ENCODE assay signal across 8 mouse cellular contexts in the genomic region with DNA sequence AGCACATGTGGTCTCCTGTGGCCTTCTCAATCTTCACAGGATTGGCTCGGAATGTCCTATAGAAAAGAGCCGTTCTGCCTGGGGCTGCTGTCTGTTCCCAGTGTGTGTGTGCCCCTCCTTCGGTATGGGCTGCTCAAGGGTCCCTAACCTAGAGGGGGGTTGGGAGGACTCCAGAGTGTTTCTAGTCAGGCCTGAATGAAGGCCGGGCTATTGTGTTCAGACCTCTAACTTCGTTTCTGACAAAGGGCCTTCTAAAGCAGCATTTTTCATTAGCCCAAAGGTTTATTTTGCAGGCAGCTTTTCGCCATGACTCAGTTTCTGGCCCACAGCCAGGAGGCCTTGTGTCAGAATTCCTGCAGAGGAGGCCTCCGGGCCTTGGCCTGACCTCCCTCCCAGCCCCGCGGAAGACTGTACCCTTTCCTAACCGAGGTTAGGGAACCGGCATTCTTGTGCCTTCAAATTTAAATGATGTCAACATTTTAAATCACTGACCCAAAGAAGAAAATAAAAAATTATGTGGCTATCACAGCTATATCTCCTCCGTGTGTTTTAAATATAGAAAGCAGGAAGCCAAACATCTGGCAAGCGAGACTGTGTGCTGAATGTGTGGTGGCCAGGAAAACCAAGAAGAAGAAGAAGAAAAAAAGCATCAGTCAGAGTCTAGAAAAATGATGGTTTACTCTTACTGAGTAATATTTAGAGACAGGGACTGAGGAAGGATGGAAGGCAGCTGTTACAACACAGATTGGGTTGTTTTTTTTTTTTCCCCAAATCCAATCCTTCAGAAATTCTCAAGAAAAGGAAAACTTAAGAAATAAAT. TPM values are rescaled to one million over a fixed set of nuclear protein-coding genes. Genes with fewer than 3 reads are reported as not detected.
A peak's percentile ranks its signal among the peaks of the same experiment; 100 is the strongest.
DNase-seq lines count a peak whose midpoint lies in the region; ATAC-seq and TF ChIP-seq lines count a peak whose summit lies in the region.
"Had no signal": no experiment of that assay in that cellular context is flagged by ENCODE, and none has a peak within 500 bp of the region (broad histone marks: within the 10 kb centered on the region; RNA-seq: fewer than 3 reads in every experiment).

No protein-coding gene starts in this region.

- H3K27ac ChIP-seq in forebrain, embryonic 11.5 days (ENCODE audit: low read depth, low read length): peak overlapping the region; percentile 67
- peak overlapping the region; percentile 92 for H3K27ac ChIP-seq in heart, embryonic 15.5 days
- peak overlapping the region; percentile 48 for H3K27ac ChIP-seq in liver, adult 2 months (replicated peaks; ENCODE audit: insufficient read depth, low read depth, low read length)
- peak overlapping the region; percentile 65 for H3K27ac ChIP-seq in neural tube, embryonic 11.5 days (ENCODE audit: low read depth, low read length)

- peak; percentile 7 for DNase-seq in c-Kit-positive CD71-negative TER-119-negative erythroid progenitor cells, embryonic 14.5 days (ENCODE audit: low read depth)
- DNase-seq in forebrain, embryonic 11.5 days (ENCODE audit: low spot score): peak; percentile 86
- peak; percentile 95 for DNase-seq in kidney, postnatal 14 days
- DNase-seq in liver, adult 2 months (ENCODE audit: extremely low read depth, low read depth, low spot score): peak; percentile 70
- DNase-seq in neural tube, embryonic 11.5 days (ENCODE audit: low spot score): peak; percentile 81
- DNase-seq in urinary bladder, adult 2 months (ENCODE audit: low spot score): peak; percentile 78

- no peaks in the 10 kb centered on the region for H3K27me3 ChIP-seq in forebrain, embryonic 11.5 days (ENCODE audit: control insufficient read depth, insufficient read depth, low read length)
- H3K27me3 ChIP-seq in heart, embryonic 15.5 days: no peaks in the 10 kb centered on the region
- H3K27me3 ChIP-seq in liver, adult 2 months (ENCODE audit: control insufficient read depth, insufficient read depth, low read length): no peaks in the 10 kb centered on the region
- no peaks in the 10 kb centered on the region for H3K27me3 ChIP-seq in neural tube, embryonic 11.5 days (ENCODE audit: control insufficient read depth, insufficient read depth, low read length)
- H3K27me3 ChIP-seq: megakaryocyte, embryonic 14.5 days had no signal

- H3K4me3 ChIP-seq in forebrain, embryonic 11.5 days (ENCODE audit: low read depth, low read length): no peak overlapping the region
- H3K4me3 ChIP-seq in heart, embryonic 15.5 days: no peak overlapping the region
- H3K4me3 ChIP-seq in liver, adult 2 months (ENCODE audit: insufficient read depth, low read depth, low read length): no peak overlapping the region
- no peak overlapping the region for H3K4me3 ChIP-seq in neural tube, embryonic 11.5 days (ENCODE audit: low read depth, low read length)
- H3K4me3 ChIP-seq: megakaryocyte, embryonic 14.5 days had no signal

- no peak for TF ChIP-seq CTCF in liver, adult 2 months (IDR thresholded peaks at IDR 0.05; ENCODE audit: low read depth, low read length)

- no peaks in the 10 kb centered on the region for H3K9me3 ChIP-seq in forebrain, embryonic 11.5 days (ENCODE audit: control insufficient read depth, low read length)
- no peaks in the 10 kb centered on the region for H3K9me3 ChIP-seq in heart, embryonic 15.5 days (replicated peaks)
- H3K9me3 ChIP-seq in neural tube, embryonic 11.5 days (ENCODE audit: control insufficient read depth, low read length): no peaks in the 10 kb centered on the region

- peaks cover 2% of the 10 kb centered on the region; the same call in 1 of the 2 replicates for H3K4me1 ChIP-seq in forebrain, embryonic 11.5 days (replicated peaks; ENCODE audit: control insufficient read depth, insufficient read depth, low read length)
- peaks cover 18% of the 10 kb centered on the region for H3K4me1 ChIP-seq in heart, embryonic 15.5 days (replicated peaks)
- peaks cover 6% of the 10 kb centered on the region for H3K4me1 ChIP-seq in liver, adult 2 months (ENCODE audit: control insufficient read depth, insufficient read depth, low read length)
- H3K4me1 ChIP-seq in neural tube, embryonic 11.5 days (ENCODE audit: control insufficient read depth, insufficient read depth, low read length): no peaks in the 10 kb centered on the region

- 29% methylated on average over 13 of the region's 13 CpGs for WGBS in forebrain, embryonic 11.5 days
- 14% methylated on average over 13 of the region's 13 CpGs for WGBS in heart, embryonic 15.5 days
- WGBS in liver, adult 2 months: 27% methylated on average over 13 of the region's 13 CpGs
- WGBS in neural tube, embryonic 11.5 days: 45% methylated on average over 13 of the region's 13 CpGs

- H3K4me2 ChIP-seq in forebrain, embryonic 11.5 days (ENCODE audit: low read depth, low read length, severe bottlenecking): no peak overlapping the region
- H3K4me2 ChIP-seq in heart, embryonic 15.5 days: peak overlapping the region; percentile 33
- no peak overlapping the region for H3K4me2 ChIP-seq in neural tube, embryonic 11.5 days (ENCODE audit: low read depth)

- H3K79me2 ChIP-seq in liver, adult 2 months (ENCODE audit: control insufficient read depth, insufficient read depth, low read length): no peaks in the 10 kb centered on the region

- TF ChIP-seq POLR2A in liver, adult 2 months (IDR thresholded peaks at IDR 0.05; ENCODE audit: extremely low read depth, insufficient read depth, low read length): no peak

- peak; percentile 94 for ATAC-seq in forebrain, embryonic 11.5 days (replicated peaks; ENCODE audit: low FRiP score)
- ATAC-seq in heart, embryonic 15.5 days (replicated peaks; ENCODE audit: insufficient number of reproducible peaks, insufficient read depth, low FRiP score, low read depth): peak; percentile 65
- ATAC-seq in neural tube, embryonic 11.5 days (ENCODE audit: insufficient read depth, low FRiP score, low TSS enrichment): peak; percentile 67; the same call in 1 of the 2 replicates

- no peaks in the 10 kb centered on the region for H3K36me3 ChIP-seq in forebrain, embryonic 11.5 days (ENCODE audit: control insufficient read depth, insufficient read depth, low read length)
- H3K36me3 ChIP-seq in heart, embryonic 15.5 days: no peaks in the 10 kb centered on the region
- H3K36me3 ChIP-seq in liver, adult 2 months (ENCODE audit: control insufficient read depth, insufficient read depth, low read length): no peaks in the 10 kb centered on the region
- H3K36me3 ChIP-seq in neural tube, embryonic 11.5 days (ENCODE audit: control insufficient read depth, insufficient read depth, low read length): no peaks in the 10 kb centered on the region

- H3K9ac ChIP-seq in forebrain, embryonic 11.5 days (ENCODE audit: low read length): peak overlapping the region; percentile 30; the same call in 1 of the 2 replicates
- H3K9ac ChIP-seq in heart, embryonic 15.5 days: peak overlapping the region; percentile 12
- H3K9ac ChIP-seq in liver, adult 2 months (ENCODE audit: low read depth, low read length): peak overlapping the region; percentile 16; the same call in 1 of the 2 replicates
- 0 out of 2 replicates have a peak overlapping the region, but pooled peaks have one; percentile 15 for H3K9ac ChIP-seq in neural tube, embryonic 11.5 days (ENCODE audit: low read length)

RNA-seq across cellular contexts. Expression of a gene that starts 53.0 kb away (rescaled TPM):
- polyA plus RNA-seq in forebrain, embryonic 11.5 days (2014; fragmentation: Nextera tagmentation; extraction: Ambion mirVana): 1.6 and 2.3 TPM in 2 replicates
- polyA plus RNA-seq in heart, embryonic 15.5 days (2015; fragmentation: Nextera tagmentation; extraction: Ambion mirVana): 0.49 and 0.61 TPM in 2 replicates
- not detected in 2 replicates for total RNA-seq in liver, adult 2 months (2014; rRNA removed)
- polyA plus RNA-seq in liver, adult 2 months (2012; rRNA removed): not detected in 2 replicates
- polyA plus RNA-seq in neural tube, embryonic 11.5 days (2014; fragmentation: Nextera tagmentation; extraction: Ambion mirVana): 2.0 and 3.1 TPM in 2 replicates
- polyA plus RNA-seq in urinary bladder, adult 2 months (2012; rRNA removed): 0.22 and 0.25 TPM in 2 replicates

RNA-seq across cellular contexts. Expression of a gene that starts 53.1 kb away (rescaled TPM):
- 8.0 and 8.9 TPM in 2 replicates for polyA plus RNA-seq in forebrain, embryonic 11.5 days (2014; fragmentation: Nextera tagmentation; extraction: Ambion mirVana)
- 2.1 and 2.4 TPM in 2 replicates for polyA plus RNA-seq in heart, embryonic 15.5 days (2015; fragmentation: Nextera tagmentation; extraction: Ambion mirVana)
- 5.8 and 7.6 TPM in 2 replicates for total RNA-seq in liver, adult 2 months (2014; rRNA removed)
- 3.0 and 3.1 TPM in 2 replicates for polyA plus RNA-seq in liver, adult 2 months (2012; rRNA removed)
- polyA plus RNA-seq in neural tube, embryonic 11.5 days (2014; fragmentation: Nextera tagmentation; extraction: Ambion mirVana): 8.9 and 9.1 TPM in 2 replicates
- polyA plus RNA-seq in urinary bladder, adult 2 months (2012; rRNA removed): 7.5 and 9.8 TPM in 2 replicates

RNA-seq across cellular contexts. Expression of a gene that starts 59.1 kb away (rescaled TPM):
- polyA plus RNA-seq in forebrain, embryonic 11.5 days (2014; fragmentation: Nextera tagmentation; extraction: Ambion mirVana): 16.1 and 18.0 TPM in 2 replicates
- polyA plus RNA-seq in heart, embryonic 15.5 days (2015; fragmentation: Nextera tagmentation; extraction: Ambion mirVana): 4.6 and 7.4 TPM in 2 replicates
- 1.1 and 1.3 TPM in 2 replicates for total RNA-seq in liver, adult 2 months (2014; rRNA removed)
- 0.32 and 0.49 TPM in 2 replicates for polyA plus RNA-seq in liver, adult 2 months (2012; rRNA removed)
- 14.5 and 15.0 TPM in 2 replicates for polyA plus RNA-seq in neural tube, embryonic 11.5 days (2014; fragmentation: Nextera tagmentation; extraction: Ambion mirVana)
- 4.5 and 8.1 TPM in 2 replicates for polyA plus RNA-seq in urinary bladder, adult 2 months (2012; rRNA removed)

Comparison
In these comparisons a context has a peak if more than half of its experiments do, and no peak if none do; other contexts are left out.
1. DNase-seq: peak in every context shown above with its lines; median percentile 95 in kidney, postnatal 14 days; 86 in forebrain, embryonic 11.5 days; 81 in neural tube, embryonic 11.5 days; 78 in urinary bladder, adult 2 months; 70 in liver, adult 2 months; 7 in c-Kit-positive CD71-negative TER-119-negative erythroid progenitor cells, embryonic 14.5 days.